8 mouse cellular contexts compared by ENCODE assay signal in genomic region chr1:58029636-58030117, GRCm38 (mm10). TPM values are rescaled to one million over a fixed set of nuclear protein-coding genes. Genes with fewer than 3 reads are reported as not detected.
A peak's percentile ranks its signal among the peaks of the same experiment; 100 is the strongest.
DNase-seq lines count a peak whose midpoint lies in the region; ATAC-seq lines count a peak whose summit lies in the region.

Aox1 (plus strand) TSS chr1:58029931.

- intact Hi-C loops in left cerebral cortex, postnatal 14 days (cut with DNase I) = loop anchor here (5.0 kb wide), 1 partner anchor 602 kb away; no protein-coding TSS in a partner anchor

- peak within 1 kb of the TSS; percentile 28 for H3K4me3 ChIP-seq in stomach, embryonic 15.5 days (replicated peaks)

- 0 out of 2 replicates have a peak within 1 kb of the TSS, but pooled peaks have one; percentile 35 for H3K27ac ChIP-seq in stomach, embryonic 15.5 days

- peak; percentile 57 to 64 for DNase-seq in urinary bladder, adult 18-20 months (ENCODE audit: low spot score in 2 of 2)
- DNase-seq in urinary bladder, postnatal 10 days (ENCODE audit: low spot score) = no peak
- peak; percentile 55 for DNase-seq in embryo, embryonic 10.5 days (ENCODE audit: low spot score)
- peak; percentile 78 for DNase-seq in gastrocnemius, postnatal 25 days
- peak; percentile 22 for DNase-seq in induced T-regulatory cell, adult 2 months (ENCODE audit: low read depth)
- DNase-seq in left cerebral cortex, postnatal 14 days (ENCODE audit: low spot score in 2 of 2) = peak; percentile 14 to 17

- H3K9ac ChIP-seq in stomach, embryonic 15.5 days = no peak within 1 kb of the TSS

- WGBS in stomach, embryonic 15.5 days = 13% methylated on average over 12 of the region's 12 CpGs

- 0 out of 2 replicates have a peak, but pooled peaks cover under 1% of the 10 kb centered on the region for H3K36me3 ChIP-seq in stomach, embryonic 15.5 days

- peak within 1 kb of the TSS; percentile 55 for H3K4me2 ChIP-seq in stomach, embryonic 15.5 days

- H3K9me3 ChIP-seq in stomach, embryonic 15.5 days = no peaks in the 10 kb centered on the region

- peaks cover 13% of the 10 kb centered on the region; the same call in 1 of the 2 replicates for H3K4me1 ChIP-seq in stomach, embryonic 15.5 days

- H3K27me3 ChIP-seq in stomach, embryonic 15.5 days (replicated peaks) = no peaks in the 10 kb centered on the region

- peak; percentile 88 for ATAC-seq in megakaryocyte progenitor cell, adult 5-6 weeks (replicated peaks; ENCODE audit: poor library complexity)
- peak; percentile 72; the same call in 1 of the 2 replicates for ATAC-seq in stomach, embryonic 15.5 days (ENCODE audit: insufficient read depth, low FRiP score, low read depth)

RNA-seq across cellular contexts. Expression of gene Aox1, which starts in this region (rescaled TPM):
- 10 to 100 TPM in 1 of 2 experiments, 1 to 10 TPM in 1; 4.6 to 12.1 TPM for total RNA-seq in gastrocnemius, postnatal 25 days (2021)
- 1 to 10 TPM; 1.6 to 1.7 TPM for total RNA-seq in left cerebral cortex, postnatal 14 days (2021)
- not detected in 2 replicates for total RNA-seq in megakaryocyte progenitor cell, adult 5-6 weeks (2015)
- not detected in 2 replicates for total RNA-seq in megakaryocyte progenitor cell, adult 5-6 weeks (2017)
- 0.10 and 0.21 TPM in 2 replicates for polyA plus RNA-seq in stomach, embryonic 15.5 days (2015; fragmentation: Nextera tagmentation; extraction: Ambion mirVana)

Comparison
In these comparisons a context has a peak if more than half of its experiments do, and no peak if none do; other contexts are left out.
1. Peak in ATAC-seq in megakaryocyte progenitor cell, adult 5-6 weeks; RNA of the gene not detected or under 1 TPM.
2. Peak in ATAC-seq, H3K4me3 ChIP-seq, H3K27ac ChIP-seq and H3K4me2 ChIP-seq in stomach, embryonic 15.5 days; RNA of the gene not detected or under 1 TPM.